Mouse (Mus musculus): Measurements from ENCODE around the gene Agrp. TPM values are rescaled to one million over a fixed set of nuclear protein-coding genes. Genes with fewer than 3 reads are reported as not detected.
A peak's percentile ranks its signal among the peaks of the same experiment; 100 is the strongest.

Agrp gene
- polyA plus RNA-seq (2016; fragmentation: Nextera tagmentation; extraction: Ambion mirVana): 0.59 and 0.64 TPM in 2 replicates

DNA sequence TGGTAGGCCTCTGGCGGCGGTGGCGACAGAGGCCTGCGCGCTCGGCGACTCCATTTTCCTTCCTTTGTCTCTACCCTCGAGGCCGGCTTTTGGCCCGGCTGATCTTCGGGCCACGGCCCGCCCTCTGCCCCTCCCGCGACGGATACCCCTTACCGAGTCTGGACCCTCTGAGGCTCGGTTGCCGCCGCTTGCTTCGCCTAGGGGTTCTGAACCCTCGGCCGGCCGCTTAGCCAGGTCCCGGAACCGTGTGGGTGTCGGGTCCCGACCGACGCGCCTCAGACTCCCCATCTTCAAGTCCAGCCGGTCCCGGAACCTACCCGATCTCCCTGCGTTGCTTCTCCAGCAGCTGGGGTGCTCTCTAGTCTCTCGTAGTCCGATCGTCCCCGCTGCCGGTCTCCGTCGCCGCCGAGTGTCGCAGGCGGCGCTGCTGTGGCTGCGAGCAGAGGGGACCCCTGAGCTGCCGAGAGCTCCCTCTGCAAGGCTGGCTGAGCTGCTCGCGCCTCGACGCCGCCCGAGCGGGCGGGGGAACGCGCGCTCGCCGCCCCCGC, at the start of gene Agrp:
TSS of gene Agrp (minus strand) at position 431 of the 548 bp plus-strand sequence.
- H3K9me3 ChIP-seq: no peaks in the 10 kb centered on the region
- H3K27me3 ChIP-seq (replicated peaks; ENCODE audit: low read depth, poor library complexity, severe bottlenecking): no peaks in the 10 kb centered on the region
- peak within 1 kb of the TSS; percentile 96 for H3K4me3 ChIP-seq
- peaks cover 29% of the 10 kb centered on the region for H3K4me1 ChIP-seq
- under 1% methylated on average over 63 of the region's 63 CpGs for WGBS
- no peak for DNase-seq (ENCODE audit: low spot score)
- H3K36me3 ChIP-seq (replicated peaks): peaks cover 17% of the 10 kb centered on the region
- H3K27ac ChIP-seq (replicated peaks): peak within 1 kb of the TSS; percentile 100

DNA sequence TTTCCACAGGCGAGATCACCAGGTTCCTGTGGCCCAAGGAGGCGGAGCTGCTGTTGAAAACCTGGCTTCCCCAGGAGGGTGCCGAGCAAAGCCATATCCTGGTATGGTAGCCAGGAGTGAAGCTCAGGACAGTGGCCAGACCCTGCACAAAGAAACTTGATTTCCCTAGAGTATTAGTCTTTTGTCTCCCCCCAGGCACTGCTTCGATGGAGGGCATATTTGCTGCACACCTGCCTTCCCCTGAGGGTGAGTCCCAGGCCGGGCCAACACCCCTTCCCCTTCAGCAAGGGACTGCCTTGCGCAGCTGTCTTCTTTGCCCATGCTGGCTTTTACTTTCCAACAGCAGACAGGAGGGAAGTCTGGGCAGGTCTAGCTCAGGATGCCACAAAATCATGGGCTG, 49.4 kb upstream of the Agrp start:
- H3K4me3 ChIP-seq: no peak overlapping the region
- no peak for DNase-seq (ENCODE audit: low spot score)
- peaks cover 32% of the 10 kb centered on the region for H3K36me3 ChIP-seq (replicated peaks)
- 70% methylated on average over 6 of the region's 6 CpGs for WGBS
- peaks cover 15% of the 10 kb centered on the region for H3K4me1 ChIP-seq
- no peak overlapping the region for H3K27ac ChIP-seq (replicated peaks)
- H3K27me3 ChIP-seq (replicated peaks; ENCODE audit: low read depth, poor library complexity, severe bottlenecking): peaks cover 6% of the 10 kb centered on the region; the same call in 1 of the 2 replicates
- no peaks in the 10 kb centered on the region for H3K9me3 ChIP-seq

- H3K4me1 ChIP-seq: peaks cover 15% of the 10 kb centered on the region
- peak; percentile 65 for DNase-seq (ENCODE audit: low spot score)
- WGBS: 10% methylated on average over 26 of the region's 26 CpGs
- H3K27ac ChIP-seq (replicated peaks): 0 out of 2 replicates have a peak within 1 kb of the TSS, but pooled peaks have one; percentile 8
- peaks cover 39% of the 10 kb centered on the region for H3K36me3 ChIP-seq (replicated peaks)
- no peaks in the 10 kb centered on the region for H3K9me3 ChIP-seq
- peak within 1 kb of the TSS; percentile 30; the same call in 1 of the 2 replicates for H3K4me3 ChIP-seq
- H3K27me3 ChIP-seq (replicated peaks; ENCODE audit: low read depth, poor library complexity, severe bottlenecking): peaks cover 6% of the 10 kb centered on the region; the same call in 1 of the 2 replicates
These were observed 48.7 kb upstream of the Agrp start, which contains the start of gene Carmil2 for GRCm38 (mm10) chr8:105685796-105686308. TSS of gene Carmil2 (plus strand) at chr8:105686274.

GRCm38 (mm10) chr8:105685325-105685724, 48.1 kb upstream of the Agrp start:
- Histone ChIP-seq H3K9me3 (no peaks in the 10 kb centered on the region), H3K27me3 (replicated peaks; ENCODE audit: low read depth, poor library complexity, severe bottlenecking) (peaks cover 6% of the 10 kb centered on the region; the same call in 1 of the 2 replicates), H3K36me3 (replicated peaks) (peaks cover 44% of the 10 kb centered on the region), H3K4me1 (peaks cover 15% of the 10 kb centered on the region), H3K27ac (replicated peaks) (no peak overlapping the region), H3K4me3 (no peak overlapping the region)
- 80% methylated on average over 7 of the region's 7 CpGs for WGBS
- no peak for DNase-seq (ENCODE audit: low spot score)

DNA sequence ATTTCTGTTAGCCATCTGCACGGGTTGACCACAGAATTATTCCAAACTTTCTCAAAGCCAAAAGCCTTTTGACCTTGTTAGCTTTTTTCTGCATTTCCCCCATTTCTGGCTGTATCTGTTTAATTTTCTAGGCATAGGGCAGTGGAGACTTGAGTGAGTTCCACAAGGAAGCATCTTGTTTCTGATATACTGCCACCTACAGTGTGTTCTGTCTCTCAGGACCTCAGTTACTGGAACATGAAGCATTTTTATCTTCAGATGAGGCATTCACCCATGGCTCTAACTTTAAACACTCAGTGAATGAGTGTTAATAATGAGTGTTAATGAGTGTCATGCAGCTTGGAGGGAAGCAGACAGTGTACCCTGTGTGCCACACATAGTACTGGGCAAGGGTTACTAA, 40.7 kb upstream of the Agrp start:
- no peaks in the 10 kb centered on the region for H3K27me3 ChIP-seq (replicated peaks; ENCODE audit: low read depth, poor library complexity, severe bottlenecking)
- H3K36me3 ChIP-seq (replicated peaks): peaks cover 99% of the 10 kb centered on the region
- no peaks in the 10 kb centered on the region for H3K9me3 ChIP-seq
- no peak overlapping the region for H3K27ac ChIP-seq (replicated peaks)
- no peaks in the 10 kb centered on the region for H3K4me1 ChIP-seq
- no peak overlapping the region for H3K4me3 ChIP-seq
- no peak for DNase-seq (ENCODE audit: low spot score)
- 98% methylated on average over 1 of the region's 1 CpGs for WGBS

DNA sequence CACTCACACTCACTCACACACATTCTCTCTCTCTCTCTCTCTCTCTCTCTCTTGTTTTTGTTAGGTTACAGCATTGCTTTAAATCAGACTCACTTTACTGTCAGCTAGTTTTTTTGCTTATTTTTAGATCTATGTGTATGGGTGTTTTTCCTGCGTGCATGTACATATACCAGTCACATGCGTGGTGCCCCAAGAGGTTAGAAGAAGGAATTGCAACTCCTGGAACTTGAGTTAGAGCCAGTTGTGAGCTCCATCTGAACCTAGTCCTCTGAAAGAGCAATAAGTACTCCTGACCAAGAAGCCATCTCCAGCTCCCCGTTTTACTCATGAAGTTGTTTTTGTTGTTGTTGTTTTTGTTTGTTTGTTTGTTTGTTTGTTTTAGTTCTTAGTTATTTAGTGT, 24.0 kb upstream of the Agrp start:
- Histone ChIP-seq H3K36me3 (replicated peaks) (peaks cover 62% of the 10 kb centered on the region), H3K9me3 (no peaks in the 10 kb centered on the region), H3K4me1 (no peaks in the 10 kb centered on the region), H3K4me3 (no peak overlapping the region), H3K27me3 (replicated peaks; ENCODE audit: low read depth, poor library complexity, severe bottlenecking) (no peaks in the 10 kb centered on the region), H3K27ac (replicated peaks) (no peak overlapping the region)
- 88% methylated on average over 3 of the region's 3 CpGs for WGBS
- DNase-seq (ENCODE audit: low spot score): no peak

- Histone ChIP-seq H3K4me1 (no peaks in the 10 kb centered on the region), H3K27me3 (replicated peaks; ENCODE audit: low read depth, poor library complexity, severe bottlenecking) (no peaks in the 10 kb centered on the region), H3K4me3 (no peak overlapping the region), H3K27ac (replicated peaks) (no peak overlapping the region), H3K9me3 (no peaks in the 10 kb centered on the region), H3K36me3 (replicated peaks) (peaks cover 58% of the 10 kb centered on the region)
- no peak for DNase-seq (ENCODE audit: low spot score)
These were observed 20.4 kb upstream of the Agrp start for GRCm38 (mm10) chr8:105657641-105658040.

DNA sequence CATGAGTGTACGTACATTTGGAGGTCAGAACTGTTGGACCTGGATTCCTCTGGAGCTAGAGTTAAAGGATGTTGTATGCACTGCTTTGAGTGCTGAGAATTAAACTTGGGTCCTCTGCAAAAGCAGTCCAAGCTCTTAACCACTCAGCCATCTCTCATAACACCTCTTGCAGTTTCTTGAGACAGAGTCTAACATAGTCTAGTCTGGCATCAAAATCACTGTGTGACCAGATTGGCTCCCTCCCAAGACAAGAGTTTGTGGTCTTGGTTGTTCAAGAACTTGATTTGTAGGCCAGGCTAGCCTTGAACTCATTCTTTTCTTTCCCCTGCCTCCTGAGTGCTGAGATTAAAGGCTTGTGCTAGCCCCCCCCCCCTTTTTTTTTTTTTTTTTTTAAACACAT, 11.7 kb upstream of the Agrp start:
- Histone ChIP-seq H3K4me1 (no peaks in the 10 kb centered on the region), H3K9me3 (no peaks in the 10 kb centered on the region), H3K27ac (replicated peaks) (no peak overlapping the region), H3K36me3 (replicated peaks) (peaks cover 93% of the 10 kb centered on the region), H3K27me3 (replicated peaks; ENCODE audit: low read depth, poor library complexity, severe bottlenecking) (no peaks in the 10 kb centered on the region), H3K4me3 (no peak overlapping the region)
- 90% methylated on average over 1 of the region's 1 CpGs for WGBS
- DNase-seq (ENCODE audit: low spot score): no peak

GRCm38 (mm10) chr8:105645205-105645604, 8.0 kb upstream of the Agrp start:
- WGBS: 89% methylated on average over 1 of the region's 1 CpGs
- Histone ChIP-seq H3K4me1 (no peaks in the 10 kb centered on the region), H3K4me3 (no peak overlapping the region), H3K36me3 (replicated peaks) (peaks cover 73% of the 10 kb centered on the region), H3K27ac (replicated peaks) (no peak overlapping the region), H3K9me3 (no peaks in the 10 kb centered on the region), H3K27me3 (replicated peaks; ENCODE audit: low read depth, poor library complexity, severe bottlenecking) (no peaks in the 10 kb centered on the region)
- no peak for DNase-seq (ENCODE audit: low spot score)

DNA sequence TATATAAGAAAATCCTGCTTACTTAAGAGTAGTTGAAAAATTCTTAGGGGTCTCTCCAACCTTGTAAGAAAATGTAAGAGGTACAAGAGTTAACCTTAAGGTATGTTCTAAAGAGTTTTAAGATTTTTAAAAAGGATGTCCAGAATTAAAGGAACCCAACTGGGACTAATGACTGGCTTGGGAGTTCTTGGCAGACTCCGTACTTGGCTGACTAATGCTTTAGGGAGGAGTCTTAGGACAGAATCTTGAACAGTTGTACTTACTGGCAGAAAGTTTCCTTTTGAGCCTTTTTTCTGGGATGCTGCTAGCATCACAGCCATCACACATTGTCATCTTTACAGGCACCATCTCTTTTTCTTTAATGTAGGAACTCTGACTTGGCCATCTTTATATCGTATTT, 3.3 kb upstream of the Agrp start:
- 95% methylated on average over 2 of the region's 2 CpGs for WGBS
- H3K4me1 ChIP-seq: peaks cover 21% of the 10 kb centered on the region
- no peaks in the 10 kb centered on the region for H3K9me3 ChIP-seq
- DNase-seq (ENCODE audit: low spot score): no peak
- H3K4me3 ChIP-seq: no peak overlapping the region
- no peaks in the 10 kb centered on the region for H3K27me3 ChIP-seq (replicated peaks; ENCODE audit: low read depth, poor library complexity, severe bottlenecking)
- peaks cover 45% of the 10 kb centered on the region for H3K36me3 ChIP-seq (replicated peaks)
- no peak overlapping the region for H3K27ac ChIP-seq (replicated peaks)

DNA sequence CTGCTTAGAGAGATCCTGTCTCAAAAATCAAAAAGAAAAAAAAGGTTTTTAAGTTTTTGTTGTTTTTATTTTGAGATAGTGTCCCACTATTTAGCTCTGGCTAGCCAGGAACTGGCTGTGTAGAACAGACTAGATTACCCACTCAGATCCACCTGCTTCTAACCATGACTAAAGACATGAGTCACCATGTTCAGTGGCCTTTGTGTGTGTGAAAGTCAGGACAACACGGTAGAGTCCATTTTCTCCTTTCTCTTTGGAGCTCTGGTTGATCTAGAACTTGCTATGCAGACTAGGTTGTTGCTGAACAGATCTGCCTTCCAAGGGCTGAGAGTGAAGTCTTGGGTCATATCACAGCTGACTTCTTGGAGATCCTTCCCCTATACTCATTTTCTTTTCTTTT, 2.6 kb upstream of the Agrp start:
- peaks cover 39% of the 10 kb centered on the region for H3K36me3 ChIP-seq (replicated peaks)
- H3K27me3 ChIP-seq (replicated peaks; ENCODE audit: low read depth, poor library complexity, severe bottlenecking): no peaks in the 10 kb centered on the region
- H3K4me3 ChIP-seq: no peak overlapping the region
- WGBS: 93% methylated on average over 1 of the region's 1 CpGs
- H3K27ac ChIP-seq (replicated peaks): no peak overlapping the region
- DNase-seq (ENCODE audit: low spot score): no peak
- H3K4me1 ChIP-seq: peaks cover 28% of the 10 kb centered on the region
- no peaks in the 10 kb centered on the region for H3K9me3 ChIP-seq

GRCm38 (mm10) chr8:105638510-105638909, 1.3 kb upstream of the Agrp start:
- H3K27ac ChIP-seq (replicated peaks): 0 out of 2 replicates have a peak overlapping the region, but pooled peaks have one; percentile 100
- H3K36me3 ChIP-seq (replicated peaks): peaks cover 25% of the 10 kb centered on the region
- peaks cover 29% of the 10 kb centered on the region for H3K4me1 ChIP-seq
- WGBS: 94% methylated on average over 4 of the region's 4 CpGs
- H3K9me3 ChIP-seq: no peaks in the 10 kb centered on the region
- no peaks in the 10 kb centered on the region for H3K27me3 ChIP-seq (replicated peaks; ENCODE audit: low read depth, poor library complexity, severe bottlenecking)
- no peak for DNase-seq (ENCODE audit: low spot score)
- peak overlapping the region; percentile 96 for H3K4me3 ChIP-seq

DNA sequence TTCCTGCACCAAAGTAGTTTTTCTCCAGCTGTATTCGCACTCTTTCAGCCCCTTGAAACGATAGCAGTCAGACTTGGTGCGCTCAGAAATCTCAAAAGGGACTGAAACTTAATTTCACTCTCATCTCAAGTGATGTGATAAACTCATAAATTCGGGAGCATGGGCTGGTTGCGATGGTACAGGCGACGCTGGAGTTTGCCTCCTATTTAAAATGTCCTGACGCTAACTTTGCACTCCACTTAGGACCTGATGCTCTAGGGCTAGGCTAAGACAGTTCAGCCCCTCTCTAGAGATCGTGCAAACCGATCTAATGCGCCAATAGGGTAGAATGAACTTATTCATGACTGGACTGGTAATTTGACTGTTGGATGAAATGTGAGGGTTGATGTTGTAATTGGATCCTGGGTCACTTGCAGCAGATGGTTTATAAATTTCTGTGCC, 428 bp upstream of the Agrp start:
- no peaks in the 10 kb centered on the region for H3K9me3 ChIP-seq
- H3K4me3 ChIP-seq: peak overlapping the region; percentile 96
- peak; percentile 45 for DNase-seq (ENCODE audit: low spot score)
- no peaks in the 10 kb centered on the region for H3K27me3 ChIP-seq (replicated peaks; ENCODE audit: low read depth, poor library complexity, severe bottlenecking)
- peaks cover 29% of the 10 kb centered on the region for H3K4me1 ChIP-seq
- under 1% methylated on average over 11 of the region's 11 CpGs for WGBS
- H3K36me3 ChIP-seq (replicated peaks): peaks cover 20% of the 10 kb centered on the region
- peak overlapping the region; percentile 100 for H3K27ac ChIP-seq (replicated peaks)
